Mouse (Mus musculus): ENCODE results near the gene Pcbp1. TPM values are rescaled to one million over a fixed set of nuclear protein-coding genes. Genes with fewer than 3 reads are reported as not detected.

Gene Pcbp1
- polyA plus RNA-seq (2014; fragmentation: Illumina TruSeq; extraction: RNeasy Lipid Tissue Mini Kit (QIAGEN cat#74804); ENCODE audit: low read depth, low replicate concordance), result 150 TPM

DNA sequence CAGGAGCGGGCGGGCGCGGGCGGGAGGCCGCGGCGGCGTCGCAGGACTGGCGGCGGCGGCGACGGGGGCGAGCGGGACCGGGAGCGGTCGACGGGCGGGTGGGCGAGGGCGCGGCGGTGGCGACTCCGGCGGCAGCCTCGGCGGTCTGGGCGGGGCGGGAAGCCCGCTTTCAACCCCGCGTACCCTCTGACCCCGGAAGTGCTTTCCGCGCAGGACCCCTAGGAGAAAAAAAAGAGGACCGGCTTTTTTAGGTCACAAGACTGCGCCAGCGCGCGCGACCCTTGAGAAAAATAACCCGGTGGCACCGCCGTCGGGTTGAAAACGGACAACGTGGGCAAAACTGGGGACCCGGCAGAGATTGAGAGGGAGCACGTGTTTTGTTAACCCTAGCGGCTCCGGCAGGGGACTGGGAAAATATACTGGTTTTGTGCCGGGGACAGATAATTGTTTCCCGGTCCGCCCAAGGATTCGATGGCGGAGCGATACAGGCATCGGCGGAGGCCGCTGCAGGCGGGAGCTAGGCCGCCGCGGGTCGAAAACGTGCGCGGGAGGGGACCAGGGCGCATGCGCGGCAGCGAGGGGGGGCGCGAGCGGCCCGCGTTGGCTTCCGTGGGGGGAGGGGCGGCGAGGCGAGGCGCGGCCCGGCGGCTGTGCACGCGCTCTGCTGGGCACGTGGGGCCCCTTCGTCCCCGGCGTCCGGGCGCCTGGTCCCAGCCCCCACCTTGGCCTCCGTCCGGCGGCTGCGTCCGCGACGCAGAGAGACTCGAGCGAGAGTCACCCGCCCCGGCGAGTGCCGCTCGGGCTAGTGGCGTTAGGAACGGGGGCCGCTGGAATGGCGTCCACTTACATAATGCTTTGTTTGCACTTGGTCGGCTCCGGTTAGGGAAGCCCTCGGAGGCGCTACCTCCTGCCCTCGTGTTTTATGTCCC is at the start of gene Pcbp1:
Gene Pcbp1 (minus strand): TSS at position 290 of the 929 bp plus-strand sequence.

Other genes starting within 250 kb of the Pcbp1 start
- 34.9 TPM for gene Fam136a, start 160.7 kb downstream of the Pcbp1 start, polyA plus RNA-seq (2014; fragmentation: Illumina TruSeq; extraction: RNeasy Lipid Tissue Mini Kit (QIAGEN cat#74804); ENCODE audit: low read depth, low replicate concordance)
- 96.0 TPM for gene Snrpg, start 155.0 kb downstream of the Pcbp1 start, polyA plus RNA-seq (2014; fragmentation: Illumina TruSeq; extraction: RNeasy Lipid Tissue Mini Kit (QIAGEN cat#74804); ENCODE audit: low read depth, low replicate concordance)
- gene Pcyox1, start 129.2 kb downstream of the Pcbp1 start, polyA plus RNA-seq (2014; fragmentation: Illumina TruSeq; extraction: RNeasy Lipid Tissue Mini Kit (QIAGEN cat#74804); ENCODE audit: low read depth, low replicate concordance), result 91.8 TPM
- 40.1 TPM for gene Tia1, start 122.1 kb downstream of the Pcbp1 start, polyA plus RNA-seq (2014; fragmentation: Illumina TruSeq; extraction: RNeasy Lipid Tissue Mini Kit (QIAGEN cat#74804); ENCODE audit: low read depth, low replicate concordance)
- not detected for gene Gm44790, start 99.7 kb downstream of the Pcbp1 start, polyA plus RNA-seq (2014; fragmentation: Illumina TruSeq; extraction: RNeasy Lipid Tissue Mini Kit (QIAGEN cat#74804); ENCODE audit: low read depth, low replicate concordance)
- 18.0 TPM for gene C87436, start 87.9 kb downstream of the Pcbp1 start, polyA plus RNA-seq (2014; fragmentation: Illumina TruSeq; extraction: RNeasy Lipid Tissue Mini Kit (QIAGEN cat#74804); ENCODE audit: low read depth, low replicate concordance)
- gene Asprv1, start 101.8 kb upstream of the Pcbp1 start, polyA plus RNA-seq (2014; fragmentation: Illumina TruSeq; extraction: RNeasy Lipid Tissue Mini Kit (QIAGEN cat#74804); ENCODE audit: low read depth, low replicate concordance), result 0.66 TPM
- gene Mxd1, start 142.8 kb upstream of the Pcbp1 start, polyA plus RNA-seq (2014; fragmentation: Illumina TruSeq; extraction: RNeasy Lipid Tissue Mini Kit (QIAGEN cat#74804); ENCODE audit: low read depth, low replicate concordance), result 5.6 TPM
- gene Snrnp27, start 158.2 kb upstream of the Pcbp1 start, polyA plus RNA-seq (2014; fragmentation: Illumina TruSeq; extraction: RNeasy Lipid Tissue Mini Kit (QIAGEN cat#74804); ENCODE audit: low read depth, low replicate concordance), result 71.0 TPM
- 24.0 TPM for gene Gmcl1, start 207.1 kb upstream of the Pcbp1 start, polyA plus RNA-seq (2014; fragmentation: Illumina TruSeq; extraction: RNeasy Lipid Tissue Mini Kit (QIAGEN cat#74804); ENCODE audit: low read depth, low replicate concordance)